In the genomic region with DNA sequence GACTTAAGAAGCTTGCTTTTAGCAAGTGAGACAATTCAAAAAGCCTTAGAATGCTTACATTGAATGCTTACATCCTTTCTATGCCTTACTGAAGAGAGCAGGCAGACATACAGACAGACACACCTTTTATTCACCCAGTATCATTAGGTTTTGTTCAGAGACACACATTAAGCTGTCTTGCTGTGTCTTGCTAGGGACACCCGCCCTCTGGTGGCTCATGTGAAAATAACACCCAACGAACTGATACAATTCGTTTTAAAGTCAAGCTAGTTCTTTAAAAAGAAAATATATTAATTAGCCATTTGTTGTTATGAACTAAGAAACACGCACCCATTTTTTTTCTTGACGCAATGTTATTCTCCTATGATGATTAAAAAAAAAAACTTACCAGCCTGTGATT, we compare ENCODE assay signal across 9 mouse cellular contexts.
DNase-seq lines count a peak whose midpoint lies in the region; ATAC-seq and TF ChIP-seq lines count a peak whose summit lies in the region.
"Had no signal": no experiment of that assay in that cellular context is flagged by ENCODE, and none has a peak within 500 bp of the region (broad histone marks: within the 10 kb centered on the region; RNA-seq: fewer than 3 reads in every experiment).

No protein-coding gene starts in this region.

- no peak overlapping the region for H3K27ac ChIP-seq in kidney, postnatal 0 days
- no peak overlapping the region for H3K27ac ChIP-seq in limb, embryonic 14.5 days (replicated peaks; ENCODE audit: low read depth, low read length)
- H3K27ac ChIP-seq in neural tube, embryonic 14.5 days (ENCODE audit: low read depth, low read length), result no peak overlapping the region
- H3K27ac ChIP-seq: heart, embryonic 15.5 days had no signal

- WGBS in kidney, postnatal 0 days, result 11% methylated on average over 5 of the region's 5 CpGs
- 13% methylated on average over 5 of the region's 5 CpGs for WGBS in limb, embryonic 14.5 days
- WGBS in neural tube, embryonic 14.5 days, result 10% methylated on average over 5 of the region's 5 CpGs

- no peaks in the 10 kb centered on the region for H3K27me3 ChIP-seq in kidney, postnatal 0 days (ENCODE audit: insufficient read depth, low read length)
- no peaks in the 10 kb centered on the region; the same call in 1 of the 2 replicates for H3K27me3 ChIP-seq in limb, embryonic 14.5 days (ENCODE audit: control insufficient read depth, insufficient read depth, low read length)
- H3K27me3 ChIP-seq in neural tube, embryonic 14.5 days (ENCODE audit: control insufficient read depth, insufficient read depth, low read length), result no peaks in the 10 kb centered on the region

- H3K4me2 ChIP-seq in kidney, postnatal 0 days (ENCODE audit: low read length), result no peak overlapping the region
- H3K4me2 ChIP-seq in limb, embryonic 14.5 days (replicated peaks; ENCODE audit: low read depth, low read length, severe bottlenecking), result no peak overlapping the region
- H3K4me2 ChIP-seq in neural tube, embryonic 14.5 days (ENCODE audit: low read depth, low read length), result peak overlapping the region; percentile 76; the same call in 1 of the 2 replicates
- H3K4me2 ChIP-seq: heart, embryonic 15.5 days had no signal

- H3K9ac ChIP-seq in kidney, postnatal 0 days (ENCODE audit: low read depth, low read length), result no peak overlapping the region
- no peak overlapping the region for H3K9ac ChIP-seq in limb, embryonic 14.5 days (ENCODE audit: low read depth, low read length, severe bottlenecking)
- H3K9ac ChIP-seq in neural tube, embryonic 14.5 days (replicated peaks; ENCODE audit: low read depth, low read length), result no peak overlapping the region
- H3K9ac ChIP-seq: heart, embryonic 15.5 days had no signal

- no peaks in the 10 kb centered on the region for H3K9me3 ChIP-seq in kidney, postnatal 0 days (replicated peaks; ENCODE audit: low read length)
- no peaks in the 10 kb centered on the region for H3K9me3 ChIP-seq in limb, embryonic 14.5 days (ENCODE audit: control insufficient read depth, low read length)
- no peaks in the 10 kb centered on the region for H3K9me3 ChIP-seq in neural tube, embryonic 14.5 days (ENCODE audit: control insufficient read depth, low read length)
- H3K9me3 ChIP-seq: heart, embryonic 15.5 days had no signal

- no peak for TF ChIP-seq POLR2A in limb, embryonic 14.5 days (IDR thresholded peaks at IDR 0.05; ENCODE audit: borderline replicate concordance, extremely low read depth, insufficient read depth, insufficient read length)

- peaks cover 14% of the 10 kb centered on the region; the same call in 1 of the 2 replicates for H3K4me1 ChIP-seq in kidney, postnatal 0 days (replicated peaks; ENCODE audit: insufficient read depth, low read length)
- peaks cover 17% of the 10 kb centered on the region for H3K4me1 ChIP-seq in limb, embryonic 14.5 days (ENCODE audit: control insufficient read depth, insufficient read depth, low read length)
- H3K4me1 ChIP-seq in neural tube, embryonic 14.5 days (ENCODE audit: control insufficient read depth, insufficient read depth, low read length), result peaks cover 32% of the 10 kb centered on the region

- peak; percentile 86 for TF ChIP-seq CTCF in kidney, postnatal 0 days (IDR thresholded peaks at IDR 0.05; ENCODE audit: low read depth)

- H3K4me3 ChIP-seq in kidney, postnatal 0 days (replicated peaks; ENCODE audit: low read depth, low read length), result no peak overlapping the region
- H3K4me3 ChIP-seq in limb, embryonic 14.5 days (replicated peaks; ENCODE audit: low read length), result no peak overlapping the region
- H3K4me3 ChIP-seq in neural tube, embryonic 14.5 days (ENCODE audit: low read depth, low read length), result peak overlapping the region; percentile 42; the same call in 1 of the 2 replicates
- H3K4me3 ChIP-seq: heart, embryonic 15.5 days had no signal

- H3K36me3 ChIP-seq in kidney, postnatal 0 days (ENCODE audit: insufficient read depth, low read length), result no peaks in the 10 kb centered on the region
- no peaks in the 10 kb centered on the region for H3K36me3 ChIP-seq in limb, embryonic 14.5 days (ENCODE audit: control insufficient read depth, insufficient read depth, low read length)
- no peaks in the 10 kb centered on the region for H3K36me3 ChIP-seq in neural tube, embryonic 14.5 days (ENCODE audit: control insufficient read depth, insufficient read depth, low read length)
- H3K36me3 ChIP-seq: heart, embryonic 15.5 days had no signal

- no peak for ATAC-seq in kidney, postnatal 0 days (replicated peaks; ENCODE audit: low FRiP score, low read depth)
- ATAC-seq in limb, embryonic 14.5 days (ENCODE audit: low FRiP score, low read depth), result no peak
- ATAC-seq in neural tube, embryonic 14.5 days (ENCODE audit: low read depth), result no peak

- peak; percentile 32 to 47 for DNase-seq in CD8-positive naive resting alpha-beta T cell, adult 2 months (ENCODE audit: low read depth in 2 of 2, low spot score in 2 of 2)
- peak; percentile 64 for DNase-seq in R1 (ENCODE audit: low read depth, low spot score)
- DNase-seq in cerebellum, postnatal 10 days, result peak; percentile 91 to 93
- peak; percentile 46 to 86 for DNase-seq in frontal cortex, postnatal 14 days (ENCODE audit: low spot score in 2 of 2)
- peak; percentile 81 for DNase-seq in kidney, postnatal 0 days (ENCODE audit: low spot score)
- DNase-seq in limb, embryonic 14.5 days (ENCODE audit: low spot score), result peak; percentile 76
- DNase-seq in yolk sac, embryonic 10.5 days (ENCODE audit: low spot score), result peak; percentile 45

Comparison
In these comparisons a context has a peak if more than half of its experiments do, and no peak if none do; other contexts are left out.
1. DNase-seq: peak in every context shown above with its lines; median percentile 92 in cerebellum, postnatal 10 days; 81 in kidney, postnatal 0 days; 76 in limb, embryonic 14.5 days; 66 in frontal cortex, postnatal 14 days; 64 in R1; 45 in yolk sac, embryonic 10.5 days; 40 in CD8-positive naive resting alpha-beta T cell, adult 2 months.